Mouse (Mus musculus): ENCODE results near the gene Ralgps2.

Ralgps2 gene

GRCm38 (mm10) chr1:156760549-156761429, 178.6 kb downstream of the Ralgps2 start:
- DNase-seq = no peak

- DNase-seq = no peak
Measured at GRCm38 (mm10) chr1:156758326-156758725, 181.1 kb downstream of the Ralgps2 start.

GRCm38 (mm10) chr1:156754608-156755413, 184.6 kb downstream of the Ralgps2 start:
- no peak for DNase-seq

Data from cerebellum, adult 11-12 months (tissue).